Mouse (Mus musculus) G1E (cell line): ENCODE results near the gene Fez1.

Experiments
- CTCF ChIP-seq: IDR thresholded peaks from 2 replicates; pipeline ENCODE4 v1.5.1; 2012; ENCODE audit warnings: low read depth, low read length, inconsistent platforms, mixed read lengths
- GATA1 ChIP-seq: IDR thresholded peaks from 2 replicates; pipeline ENCODE4 v1.6.1; 2012; ENCODE audit warnings: borderline replicate concordance, low read length, inconsistent platforms, mixed read lengths
- GATA2 ChIP-seq: IDR thresholded peaks from 2 replicates; pipeline ENCODE4 v1.6.1; 2012; ENCODE audit warnings: low read depth, low read length, inconsistent platforms, borderline replicate concordance
- POLR2AphosphoS5 ChIP-seq: IDR thresholded peaks from 2 replicates; pipeline ENCODE4 v1.6.1; 2012; ENCODE audit warnings: low read depth, low read length, inconsistent platforms; ENCODE audit not compliant: insufficient replicate concordance
- TAL1 ChIP-seq: conservative IDR thresholded peaks from 2 replicates; pipeline ENCODE4 v1.6.1; 2012; ENCODE audit warnings: low read depth, low read length, inconsistent platforms, mixed read lengths

GRCm38 (mm10) chr9:36898560-36898959 lies 76.9 kb downstream of the Fez1 start:
- no peak for TF ChIP-seq CTCF
- no peak for TF ChIP-seq TAL1
- TF ChIP-seq GATA1 = no peak
- no peak for TF ChIP-seq POLR2AphosphoS5
- no peak for TF ChIP-seq GATA2
